Mouse (Mus musculus): ENCODE data around the gene Itgb3. TPM values are rescaled to one million over a fixed set of nuclear protein-coding genes. Genes with fewer than 3 reads are reported as not detected.
A peak's percentile ranks its signal among the peaks of the same experiment; 100 is the strongest.

The Itgb3 gene
- total RNA-seq, 2 experiments from 2014 or later = 3.0 to 3.3 TPM

DNA sequence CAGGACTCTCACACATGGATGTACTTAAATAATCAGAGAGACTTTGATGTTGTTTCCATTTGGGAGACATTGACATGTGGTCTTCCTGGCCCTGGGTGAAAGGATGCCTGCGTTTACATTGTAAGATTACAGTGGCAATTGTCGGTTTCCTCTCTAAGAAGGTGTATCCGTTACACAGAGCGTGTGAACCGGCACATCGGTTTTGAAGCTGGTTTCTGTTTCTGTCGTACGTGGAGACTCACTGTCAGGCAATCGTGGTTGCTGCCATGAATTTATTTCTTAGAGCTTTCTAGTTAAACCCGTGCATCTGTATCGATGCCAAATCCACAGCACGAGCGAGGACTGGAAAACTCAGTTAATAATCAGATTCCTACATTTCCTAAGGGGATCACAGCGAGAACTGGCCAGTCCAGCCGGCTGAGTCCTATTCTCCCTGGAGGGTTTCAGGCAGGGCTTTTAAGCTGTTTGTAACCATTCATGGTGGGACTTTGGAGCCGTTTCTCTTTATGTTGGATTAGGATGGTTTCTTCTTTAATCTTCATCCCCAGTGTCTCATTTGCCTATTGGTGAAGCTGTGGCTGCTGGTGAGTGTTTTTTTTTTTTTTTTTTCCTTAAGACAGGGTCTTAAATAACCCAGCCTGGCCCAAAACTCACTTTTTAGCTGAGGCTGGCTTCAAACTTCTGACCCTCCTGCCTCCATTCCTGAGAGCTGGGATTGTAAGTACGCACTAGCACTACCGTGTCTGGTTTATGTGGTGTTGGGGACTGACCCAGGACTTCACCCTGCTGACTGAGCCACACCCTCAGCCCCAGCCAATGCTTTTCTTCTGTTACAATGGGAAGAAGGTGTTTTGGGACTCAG lies 26.1 kb upstream of the Itgb3 start:
- DNase-seq = peak in 1 of 2 experiments; percentile 18
- intact Hi-C loops (cut with DNase I) = no loop called here

DNA sequence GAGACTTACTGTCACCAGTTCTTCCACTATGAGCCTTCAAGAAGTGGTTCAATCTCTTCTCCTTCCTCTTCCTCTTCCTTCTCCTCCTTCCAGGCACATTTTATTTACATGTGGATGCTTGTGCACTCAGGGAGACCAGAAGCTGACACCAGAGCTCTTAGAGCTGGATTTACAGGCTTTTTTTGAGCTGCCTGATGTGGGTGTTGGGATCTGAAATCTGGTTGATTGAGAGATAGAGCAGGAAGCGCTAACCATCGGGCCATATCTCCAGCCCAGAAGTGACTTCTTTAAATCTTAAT lies 25.5 kb upstream of the Itgb3 start:
- no peak for DNase-seq

DNA sequence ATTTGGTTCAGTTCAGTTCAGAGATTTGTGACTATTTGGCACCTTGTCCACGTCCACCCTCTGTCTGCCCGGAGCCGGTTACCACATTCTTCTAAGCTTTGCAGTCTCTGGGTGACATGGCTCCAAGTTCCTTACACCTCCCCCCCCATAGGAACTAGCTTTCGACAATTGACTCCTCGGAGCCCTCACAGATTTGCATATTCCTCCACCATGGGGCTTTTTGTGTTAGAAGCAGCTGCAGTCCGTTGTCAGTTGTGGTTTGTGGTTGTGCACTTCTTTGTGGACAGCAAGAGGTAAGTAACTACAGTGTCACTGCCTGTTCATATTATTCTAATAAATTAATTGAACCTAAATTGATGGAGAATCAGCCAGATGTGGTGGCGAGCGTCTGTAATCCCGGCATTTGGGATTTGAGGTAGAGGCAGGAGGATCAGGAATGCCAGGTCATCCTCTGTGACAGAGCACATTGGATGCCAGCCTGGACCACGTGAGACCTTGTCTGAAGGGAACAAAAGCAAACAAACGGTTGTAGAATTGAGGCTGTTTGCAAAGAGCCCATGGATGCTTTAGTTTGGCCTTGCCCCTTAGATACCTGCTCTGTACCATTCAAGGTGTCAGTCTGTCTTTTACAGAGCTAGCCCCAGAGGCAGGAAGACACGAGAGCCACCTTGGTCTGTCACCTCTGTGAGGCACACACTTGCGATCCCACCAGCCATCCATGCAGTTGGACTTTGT lies 25.0 kb upstream of the Itgb3 start:
- no peak for DNase-seq
- intact Hi-C loops (cut with DNase I) = no loop called here

More for the DNA sequence above, 25.5 kb upstream of the Itgb3 start:
- intact Hi-C loops (cut with DNase I) = no loop called here

DNA sequence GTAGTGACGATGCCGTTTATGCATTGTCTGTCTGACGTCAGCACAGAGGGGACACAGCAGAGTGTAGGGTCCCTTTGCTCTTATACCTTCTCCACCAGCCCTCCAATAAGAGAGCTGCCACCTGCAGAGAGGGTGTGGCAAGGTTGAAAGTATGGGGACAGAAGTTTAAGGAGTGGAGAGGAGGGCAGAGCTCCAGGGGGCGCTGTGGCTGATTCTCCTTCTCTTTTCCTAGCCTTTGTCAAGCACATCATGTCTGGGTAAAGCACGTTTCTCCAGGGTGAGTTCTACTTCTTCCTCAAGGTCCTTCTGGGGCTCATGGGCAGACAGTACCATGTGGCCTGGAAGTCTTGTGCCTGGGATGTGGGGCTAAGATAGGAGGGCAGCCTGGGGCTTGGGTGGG lies 22.3 kb upstream of the Itgb3 start:
- intact Hi-C loops (cut with DNase I) = no loop called here
- DNase-seq = no peak

DNA sequence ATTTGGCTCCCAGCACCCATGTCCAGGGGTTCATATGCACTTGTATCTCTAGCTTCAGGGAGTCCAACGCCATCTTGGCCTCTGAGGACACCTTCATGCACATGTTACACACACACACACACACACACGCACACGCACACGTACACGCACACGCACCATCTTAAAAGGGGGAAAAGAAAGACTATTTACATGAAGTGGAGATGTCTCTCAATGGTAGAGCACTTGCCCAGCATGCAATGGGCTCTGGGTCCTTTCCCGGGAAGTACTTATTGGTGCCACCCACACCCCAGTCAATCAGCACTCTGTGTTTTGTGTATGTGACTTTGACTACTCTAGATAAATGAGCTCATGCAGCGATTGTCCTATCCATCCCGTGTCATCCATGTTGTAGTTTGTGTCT lies 19.9 kb upstream of the Itgb3 start:
- DNase-seq = no peak
- intact Hi-C loops (cut with DNase I) = no loop called here

DNA sequence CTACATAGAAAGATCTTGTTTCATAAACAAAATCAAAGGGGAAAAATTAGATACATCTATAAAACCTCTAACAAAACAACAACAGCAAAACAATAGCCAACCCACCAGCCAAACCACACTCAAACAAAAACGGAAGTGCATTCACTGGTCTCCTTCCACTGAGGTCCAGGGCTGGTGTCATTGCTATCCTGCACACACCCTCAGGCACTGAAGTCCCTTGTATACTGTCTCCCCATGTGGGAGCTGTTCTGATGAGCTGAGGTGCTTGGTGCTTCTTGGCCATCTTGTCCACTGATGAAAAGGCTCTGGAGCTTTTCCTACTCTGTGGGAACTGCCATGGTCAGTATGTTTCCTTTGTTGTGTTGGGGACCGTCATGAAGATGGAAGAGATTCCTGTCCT lies 19.3 kb upstream of the Itgb3 start:
- intact Hi-C loops (cut with DNase I) = no loop called here
- no peak for DNase-seq

DNA sequence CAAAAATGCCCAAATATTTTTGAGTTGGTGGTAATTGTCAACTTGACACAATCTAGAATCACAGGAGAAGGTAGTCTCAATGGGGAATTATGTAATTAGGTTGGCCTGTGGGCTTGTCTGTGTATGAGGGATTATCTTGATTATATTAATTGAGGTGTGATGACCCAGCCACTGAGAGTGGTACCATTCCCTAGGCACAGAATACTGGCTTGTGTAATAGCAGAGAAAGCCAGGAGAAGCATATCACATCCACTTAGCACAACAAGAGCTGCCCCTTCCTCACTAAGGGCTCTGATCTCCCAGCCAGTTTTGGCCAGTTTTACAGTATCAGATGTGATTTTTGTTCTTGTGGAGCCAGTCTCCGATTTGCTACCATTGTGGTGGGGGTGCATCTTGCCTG lies 18.2 kb upstream of the Itgb3 start:
- DNase-seq = no peak
- intact Hi-C loops (cut with DNase I) = no loop called here

DNA sequence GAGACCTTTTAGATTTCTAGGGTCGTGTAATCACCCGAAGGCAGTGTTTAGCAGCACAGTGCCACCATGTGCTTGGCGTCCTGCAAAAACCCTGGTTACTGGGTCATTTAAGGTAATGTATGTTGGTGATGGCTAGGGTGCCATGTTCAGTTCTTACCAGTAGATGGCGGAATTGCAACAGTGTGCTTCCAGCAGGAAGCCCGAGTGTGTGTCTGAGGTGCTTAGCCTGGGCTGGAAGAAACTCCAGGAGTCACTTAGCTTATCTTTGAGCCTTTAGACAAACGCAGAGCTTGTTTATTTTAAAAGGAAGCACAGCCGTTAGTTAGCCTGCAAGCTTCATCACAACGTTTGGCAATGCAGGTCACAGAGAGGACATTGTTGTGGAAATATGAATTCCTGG lies 17.7 kb upstream of the Itgb3 start:
- peak; percentile 77 to 82 for DNase-seq
- intact Hi-C loops (cut with DNase I) = loop anchor here (1.0 to 10.0 kb wide), 4 partner anchors 17 to 532 kb away; partner anchors contain the start of gene Itgb3

DNA sequence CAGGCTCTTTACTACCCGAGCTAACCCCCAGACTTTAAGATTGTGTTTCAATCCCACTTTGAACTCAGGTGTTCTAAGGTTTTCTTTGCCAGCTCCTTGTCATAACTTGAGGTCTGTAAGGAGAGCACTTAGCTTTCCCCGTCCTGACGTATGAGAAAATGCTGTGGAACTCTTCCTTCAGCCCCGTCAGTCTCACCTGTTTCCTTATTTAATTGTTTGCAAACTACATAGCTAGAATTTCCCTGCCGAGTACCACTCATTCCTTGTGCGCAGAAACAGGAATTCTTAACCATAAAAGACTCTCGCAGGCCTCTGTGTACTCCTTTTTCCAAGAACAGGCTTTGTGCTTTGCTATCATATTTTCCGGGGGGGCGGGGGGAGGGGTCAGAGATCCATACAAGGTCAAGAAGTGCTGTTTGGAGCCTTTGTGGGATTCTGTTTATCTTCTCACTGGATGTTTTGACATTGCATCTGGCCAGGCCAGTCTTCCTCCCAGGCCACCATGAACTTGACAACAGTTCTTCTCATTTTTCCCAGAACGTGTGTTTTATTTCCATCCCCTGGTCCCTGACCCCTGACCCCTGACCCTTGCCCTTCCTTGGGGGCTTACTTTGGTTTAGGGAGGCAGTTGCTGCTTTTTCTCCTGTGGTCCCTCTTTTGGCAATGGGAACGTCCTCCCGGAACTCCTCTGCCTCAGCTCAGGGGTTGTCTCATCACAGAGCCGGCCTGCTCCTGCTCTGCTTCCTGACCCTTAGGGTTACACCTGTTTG lies 15.5 kb upstream of the Itgb3 start:
- intact Hi-C loops (cut with DNase I) = loop anchor here (5.0 to 10.0 kb wide), 2 partner anchors 53 to 530 kb away; no protein-coding TSS in a partner anchor
- DNase-seq = no peak

DNA sequence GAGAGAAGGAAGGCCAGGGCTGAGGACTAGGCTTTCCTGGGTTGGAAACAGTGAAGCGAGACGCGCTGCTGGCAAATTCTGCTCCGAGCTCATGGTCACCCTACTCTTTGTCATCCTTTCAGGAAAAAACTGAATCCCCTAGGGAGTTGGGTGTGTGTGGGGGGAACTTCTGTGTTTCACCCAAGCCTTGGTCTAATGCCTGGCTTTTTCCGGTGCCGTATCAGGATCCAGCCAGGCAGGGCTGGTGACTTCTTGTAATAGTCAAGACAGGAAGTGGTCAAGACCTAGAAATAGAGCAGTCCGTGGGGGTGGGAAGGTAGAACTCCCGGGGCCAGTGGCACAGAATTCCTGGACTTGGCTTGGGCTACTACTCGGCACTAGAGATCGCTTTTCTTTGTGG lies 11.4 kb upstream of the Itgb3 start:
- no peak for DNase-seq

DNA sequence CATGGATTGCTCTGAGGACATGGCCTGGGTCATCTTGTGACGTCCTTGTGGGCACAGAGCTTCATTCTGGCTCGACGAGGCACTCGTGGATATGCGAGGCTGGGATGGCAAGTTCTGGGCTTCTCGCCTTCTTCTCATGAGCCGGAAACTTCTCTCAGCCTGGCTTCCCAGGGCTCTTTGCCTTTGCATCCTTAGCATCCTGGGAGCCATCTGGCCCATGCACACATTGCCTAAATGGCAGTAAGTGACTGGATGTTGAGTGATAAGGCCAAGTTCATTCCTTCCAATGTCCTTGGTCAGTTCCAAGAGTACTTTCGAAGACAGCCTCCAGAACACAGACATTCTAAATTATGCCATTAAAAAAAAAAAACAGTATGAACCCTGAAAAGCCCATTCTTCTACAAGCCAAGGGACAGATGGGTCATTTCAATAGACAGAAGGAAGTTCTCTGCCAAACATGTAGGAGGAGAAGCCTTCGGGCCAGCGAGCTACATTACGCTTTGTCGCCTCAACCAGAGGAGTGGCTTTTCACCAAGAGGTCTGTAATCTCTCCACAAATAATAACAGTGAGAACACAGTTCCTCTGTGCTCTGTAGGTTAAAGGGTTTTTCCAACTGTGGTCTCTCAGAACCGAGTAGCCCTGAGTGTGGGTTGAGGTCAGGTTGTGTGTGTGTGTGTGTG lies 8.4 kb upstream of the Itgb3 start:
- peak in 1 of 2 experiments; percentile 27 for DNase-seq
- intact Hi-C loops (cut with DNase I) = loop anchor here (10.0 kb wide), 1 partner anchor 45 kb away; no protein-coding TSS in a partner anchor

More for the DNA sequence above, 11.4 kb upstream of the Itgb3 start:
- intact Hi-C loops (cut with DNase I) = loop anchor here (10.0 kb wide), 1 partner anchor 48 kb away; no protein-coding TSS in a partner anchor

DNA sequence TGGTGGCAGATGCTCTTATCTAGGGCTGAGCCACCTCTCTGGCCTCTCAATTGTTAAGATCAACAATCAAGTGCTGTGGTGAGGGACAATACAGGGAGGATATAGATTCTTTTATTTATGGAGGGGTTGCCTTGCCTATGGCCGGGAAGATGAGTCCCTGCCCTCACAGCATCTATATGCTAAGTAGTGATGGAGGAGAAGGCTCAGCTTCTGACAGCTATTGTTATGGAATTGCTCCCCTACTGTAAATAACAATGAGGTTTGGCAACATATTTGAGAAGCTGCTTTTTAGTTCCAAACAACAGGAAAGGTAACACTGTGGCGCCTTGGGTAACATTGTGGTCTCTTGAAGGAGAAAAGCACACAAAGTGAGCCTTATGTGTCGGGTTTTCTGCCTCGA lies 7.1 kb upstream of the Itgb3 start:
- DNase-seq = no peak
- intact Hi-C loops (cut with DNase I) = no loop called here

DNA sequence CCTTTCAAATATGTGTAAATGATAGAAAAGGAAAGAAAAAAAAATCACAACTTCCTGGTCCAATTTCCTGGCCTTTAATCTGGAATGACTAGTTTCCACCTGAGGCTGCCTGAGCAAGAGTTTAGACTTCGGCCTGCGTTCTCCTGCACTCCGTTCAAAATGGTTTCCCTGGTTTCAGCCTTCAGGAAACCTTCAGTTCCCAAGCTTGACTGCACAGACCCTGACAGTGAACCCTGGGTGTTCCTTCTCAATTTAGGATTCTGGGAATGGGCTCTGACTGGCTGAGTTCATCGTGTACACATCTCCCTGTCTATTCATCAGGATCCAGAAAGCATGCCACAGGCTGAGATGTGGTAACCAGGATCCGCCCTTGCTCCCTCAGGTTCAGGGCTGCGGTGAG lies 3.6 kb upstream of the Itgb3 start:
- DNase-seq = no peak
- intact Hi-C loops (cut with DNase I) = no loop called here

DNA sequence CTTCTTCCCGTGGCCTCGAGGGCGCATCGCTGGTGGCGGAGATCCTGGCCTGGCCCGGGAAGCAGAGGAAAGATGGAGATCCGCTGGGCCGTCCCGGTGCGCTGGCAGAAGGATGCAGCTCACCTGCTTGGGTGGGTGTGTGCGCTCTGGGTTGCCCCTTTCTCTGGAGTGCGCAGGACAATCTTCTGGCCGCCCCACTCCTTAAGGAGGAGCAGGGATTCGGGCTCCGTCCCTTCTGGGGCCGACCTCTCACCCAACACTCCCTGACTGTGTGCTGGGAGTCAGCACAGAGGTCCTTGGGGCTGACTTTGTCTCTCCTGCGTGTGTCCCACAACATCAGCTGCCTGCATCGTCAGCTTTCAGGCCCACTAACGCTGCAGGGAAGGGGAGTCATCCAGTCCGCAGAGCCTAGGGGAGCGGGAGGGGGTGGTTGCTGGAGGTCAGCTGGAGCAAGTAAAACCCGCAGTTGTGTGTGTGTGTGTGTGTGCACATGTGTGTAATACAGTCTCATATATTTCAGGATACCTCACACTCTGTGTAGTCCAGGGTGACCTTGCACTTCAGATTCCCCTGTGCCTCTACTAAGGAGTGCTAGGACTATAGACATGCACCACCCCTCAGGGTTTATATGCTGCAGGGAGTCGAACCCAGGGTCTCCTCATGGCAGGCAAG lies 585 bp downstream of the Itgb3 start:
- peak in 1 of 2 experiments; percentile 21 for DNase-seq
- intact Hi-C loops (cut with DNase I) = no loop called here

DNA sequence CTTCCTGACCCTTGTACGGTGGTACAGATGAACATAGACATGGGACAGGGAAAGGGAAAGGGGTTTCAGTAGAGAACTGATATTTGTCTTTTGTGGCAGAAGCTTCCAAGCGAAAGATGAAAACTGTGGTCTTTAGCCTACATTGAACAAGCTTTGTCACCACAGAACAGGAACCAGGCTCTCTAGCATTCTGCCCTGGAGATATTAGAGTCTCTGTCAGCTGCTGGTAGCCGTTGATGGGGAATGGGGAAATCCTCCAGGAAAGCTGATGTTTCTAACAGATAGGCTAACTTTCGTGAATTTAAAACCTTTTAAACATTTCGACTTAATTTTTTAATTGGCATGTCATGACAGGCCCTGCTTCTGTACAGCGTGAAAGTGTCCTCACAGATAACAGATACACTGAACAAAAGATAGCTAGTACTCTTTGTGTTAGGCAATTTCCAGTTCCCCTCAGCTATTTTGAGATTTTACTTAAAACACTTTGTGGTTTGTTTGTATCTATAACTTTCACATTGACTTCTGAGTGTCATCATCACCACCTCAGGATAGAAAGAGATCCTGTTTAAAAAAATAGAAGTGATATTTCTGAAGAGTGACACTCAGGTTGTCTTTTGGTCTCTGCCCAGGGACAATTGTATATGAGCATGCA lies 1.4 kb downstream of the Itgb3 start:
- intact Hi-C loops (cut with DNase I) = no loop called here
- DNase-seq = no peak

DNA sequence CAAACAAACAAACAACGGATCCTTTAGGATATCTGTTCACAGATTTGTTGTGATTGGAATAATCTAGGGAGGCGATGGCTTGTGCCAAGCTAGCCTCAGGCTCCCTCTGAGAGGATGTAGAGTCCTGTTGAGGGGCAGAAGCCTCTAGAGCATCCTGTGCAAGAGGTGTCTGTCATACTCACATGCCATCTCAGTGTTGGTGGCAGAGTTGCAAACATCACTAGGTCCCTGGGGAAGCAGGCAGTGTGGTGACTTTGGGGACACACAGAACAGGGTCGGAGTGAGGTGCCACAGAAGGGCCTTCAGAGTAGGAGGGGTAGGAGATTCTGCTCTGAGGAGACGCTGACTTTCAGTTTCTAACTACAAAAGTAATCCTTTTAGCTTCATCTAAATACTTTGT lies 1.9 kb downstream of the Itgb3 start:
- intact Hi-C loops (cut with DNase I) = no loop called here
- no peak for DNase-seq

DNA sequence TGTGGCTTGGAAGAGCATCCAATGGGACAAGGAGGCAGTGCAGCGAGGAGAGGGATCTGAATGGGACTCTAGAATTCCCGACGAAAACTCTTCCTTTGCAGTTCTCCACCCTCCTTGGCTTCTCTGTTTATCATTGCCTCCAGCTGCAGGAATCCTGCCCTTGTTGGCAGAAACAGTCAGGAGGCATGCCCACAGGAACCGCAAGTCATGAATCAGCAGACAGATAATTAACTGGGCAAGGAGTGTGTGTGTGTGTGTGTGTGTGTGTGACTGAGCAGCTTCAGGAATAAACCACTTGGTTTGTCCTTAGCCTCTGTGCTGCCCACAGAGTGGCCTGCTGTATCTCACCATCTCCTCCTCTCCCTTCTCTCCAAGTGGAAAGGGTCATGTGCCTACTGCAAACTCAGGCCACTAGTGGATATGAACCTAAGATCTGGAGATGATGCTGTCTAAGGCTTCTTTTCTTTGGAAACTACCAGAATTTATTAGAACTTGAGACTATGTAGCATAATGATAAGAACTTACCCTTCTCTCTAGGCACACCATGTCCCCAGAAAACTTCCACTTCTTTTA lies 3.9 kb downstream of the Itgb3 start:
- intact Hi-C loops (cut with DNase I) = no loop called here

DNA sequence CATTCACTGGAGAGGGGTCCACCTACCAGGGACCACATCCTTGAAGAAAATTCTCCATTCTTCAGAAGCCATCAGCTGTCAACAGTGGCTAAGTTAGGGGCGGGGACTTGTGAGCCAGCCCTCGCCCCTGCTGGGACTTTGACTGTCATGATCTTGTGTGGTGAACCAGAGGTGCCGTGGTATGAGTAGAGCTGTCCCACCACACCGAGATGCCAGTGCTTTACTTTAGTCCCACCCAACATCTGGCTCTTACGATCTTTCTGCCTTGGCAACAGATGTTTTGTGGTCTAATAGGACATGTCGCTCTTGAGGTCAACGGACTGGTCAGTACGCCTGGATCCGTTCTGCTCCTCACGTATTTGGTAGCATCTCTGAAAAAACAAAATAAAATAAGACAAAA lies 5.8 kb downstream of the Itgb3 start:
- intact Hi-C loops (cut with DNase I) = no loop called here
- no peak for DNase-seq

More for the DNA sequence above, 3.9 kb downstream of the Itgb3 start:
- no peak for DNase-seq

DNA sequence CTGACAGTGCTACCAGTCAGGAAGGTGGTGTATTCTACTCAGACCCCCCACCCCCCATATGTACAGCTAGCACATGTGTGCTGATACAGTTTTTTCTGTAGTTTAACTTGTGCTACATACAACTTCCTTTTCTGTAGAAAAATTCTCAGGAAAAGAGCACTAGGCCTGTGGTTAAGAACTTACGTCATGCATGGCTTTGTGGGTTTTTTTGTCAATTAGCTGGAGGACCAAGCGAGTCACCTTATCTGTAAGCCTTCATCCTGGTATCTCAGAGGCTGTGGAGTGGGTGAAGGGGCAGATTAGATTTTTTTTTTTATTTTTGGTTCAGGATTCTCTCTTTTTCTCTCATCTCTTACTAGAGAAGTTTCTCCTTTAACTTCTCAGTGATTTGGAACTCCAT lies 6.3 kb downstream of the Itgb3 start:
- DNase-seq = no peak
- intact Hi-C loops (cut with DNase I) = no loop called here

Data from heart, postnatal 36 days (tissue).